Mouse (Mus musculus) gastrocnemius, adult 2 months (tissue): ENCODE measurements around the gene Timm13. TPM values are rescaled to one million over a fixed set of nuclear protein-coding genes. Genes with fewer than 3 reads are reported as not detected.

Source experiments
- DNase-seq: peaks from one replicate; pipeline ENCODE4 v3.0.0; 2022
- H3K27ac ChIP-seq: fragments of 200-600 bp; 2 replicates; pipeline ENCODE4 v1.8.1; 2022; ENCODE audit warnings: mild to moderate bottlenecking
- H3K4me3 ChIP-seq: fragments of 200-600 bp; 2 replicates; pipeline ENCODE4 v1.8.1; 2022; ENCODE audit warnings: mild to moderate bottlenecking, moderate library complexity
- CTCF ChIP-seq: fragments of 200-600 bp; IDR thresholded peaks from 2 replicates; pipeline ENCODE4 v1.8.1; 2022; ENCODE audit warnings: antibody characterized with exemption, mild to moderate bottlenecking, moderate library complexity
- intact Hi-C: fragments of 180-260 bp; cut with DNase I; formaldehyde crosslinking; loops from one replicate; pipeline ENCODE4 v1.15.1; 2025
- total RNA-seq, 2 experiments: library from RNA; stranded (reverse); gene quantifications; 2 replicates each; pipeline ENCODE4 v1.2.3; 2021

Timm13 gene
- total RNA-seq, 2 experiments from 2014 or later: 110 to 139 TPM

DNA sequence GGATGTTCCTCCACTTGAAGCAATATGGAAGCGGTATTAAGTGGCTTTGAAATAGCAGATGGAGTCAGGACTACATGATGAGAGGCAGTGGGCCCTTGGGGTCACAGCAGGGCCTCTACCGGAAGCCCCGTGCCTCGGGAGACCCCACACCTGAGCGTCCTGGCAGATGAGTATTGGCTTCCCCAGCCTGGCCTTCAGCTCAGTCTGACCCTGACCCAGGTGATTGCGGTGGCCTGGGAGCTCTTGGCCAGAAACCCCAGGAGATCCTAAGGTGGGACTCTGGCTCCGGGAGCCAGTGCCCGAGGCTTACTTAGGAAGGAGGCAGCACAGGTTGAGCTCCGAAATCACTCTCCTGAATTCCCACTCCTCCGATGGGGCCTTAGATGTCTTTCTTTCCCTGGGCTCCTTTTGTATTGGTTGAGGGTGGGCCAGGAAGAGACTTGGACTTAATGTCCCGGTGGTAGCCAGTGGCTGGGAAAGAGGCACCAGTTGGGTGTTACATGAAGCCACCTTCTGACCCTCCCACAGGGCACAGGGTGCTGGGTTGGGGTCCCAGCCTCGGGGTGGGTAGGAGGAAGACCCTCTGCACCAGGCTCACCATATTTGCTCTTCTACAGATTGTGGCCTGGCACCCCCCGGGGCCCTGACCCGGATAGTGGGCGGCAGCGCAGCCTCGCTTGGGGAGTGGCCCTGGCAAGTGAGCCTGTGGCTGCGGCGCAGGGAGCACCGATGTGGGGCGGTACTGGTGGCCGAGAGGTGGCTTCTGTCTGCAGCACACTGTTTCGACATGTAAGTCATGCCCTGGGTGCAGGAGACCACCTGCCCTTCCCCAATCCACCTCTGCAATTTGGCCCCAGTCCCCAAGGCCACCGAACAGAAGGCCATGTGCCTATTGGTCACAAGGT lies 3.9 kb downstream of the Timm13 start:
- TF ChIP-seq CTCF: no peak
- Histone ChIP-seq H3K4me3 (no peak overlapping the region), H3K27ac (no peak overlapping the region)
- intact Hi-C loops: no loop called here
- DNase-seq: no peak

DNA sequence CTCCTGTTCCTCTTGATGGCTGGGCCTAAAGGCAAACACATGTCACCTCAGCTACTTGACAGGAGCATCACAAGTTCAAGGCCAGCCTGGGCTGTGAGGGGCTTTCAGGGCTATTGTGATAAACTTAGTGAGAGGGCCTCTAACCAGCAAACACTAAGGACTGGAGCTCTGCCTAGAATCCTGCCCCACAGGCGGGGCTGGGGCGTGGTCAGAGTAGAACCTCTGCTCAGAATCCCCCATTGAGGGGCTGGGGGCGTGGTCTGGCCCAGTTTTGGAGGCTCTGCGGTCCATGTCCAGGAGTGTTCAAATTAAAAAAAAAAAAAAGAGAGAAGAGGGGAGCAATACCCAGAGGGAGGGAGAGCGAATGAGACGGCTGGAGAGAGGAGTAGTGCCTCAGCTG lies 5.1 kb downstream of the Timm13 start:
- no peak overlapping the region for H3K27ac ChIP-seq
- no peak overlapping the region for H3K4me3 ChIP-seq
- intact Hi-C loops: no loop called here
- TF ChIP-seq CTCF: no peak
- no peak for DNase-seq

DNA sequence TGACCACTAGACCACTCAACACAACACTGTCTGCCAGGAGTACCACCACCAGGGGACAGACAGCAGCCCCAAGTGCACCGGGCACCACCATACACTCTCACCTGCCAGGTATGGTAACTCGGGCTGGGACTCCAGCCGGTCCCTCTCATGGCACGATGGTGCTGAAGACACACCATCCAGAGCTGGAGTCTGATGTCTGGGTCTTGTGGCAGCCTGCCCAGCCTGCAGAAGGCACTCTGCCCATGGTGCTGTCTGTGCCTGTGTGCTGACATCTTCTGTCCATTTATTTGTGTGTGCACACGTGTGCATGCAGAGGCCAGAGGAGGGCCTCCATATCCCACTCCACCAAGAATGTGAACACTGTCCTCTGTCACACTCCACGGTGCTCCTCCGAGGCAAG lies 5.7 kb downstream of the Timm13 start:
- intact Hi-C loops: no loop called here
- H3K4me3 ChIP-seq: no peak overlapping the region
- TF ChIP-seq CTCF: no peak
- no peak for DNase-seq
- no peak overlapping the region for H3K27ac ChIP-seq

DNA sequence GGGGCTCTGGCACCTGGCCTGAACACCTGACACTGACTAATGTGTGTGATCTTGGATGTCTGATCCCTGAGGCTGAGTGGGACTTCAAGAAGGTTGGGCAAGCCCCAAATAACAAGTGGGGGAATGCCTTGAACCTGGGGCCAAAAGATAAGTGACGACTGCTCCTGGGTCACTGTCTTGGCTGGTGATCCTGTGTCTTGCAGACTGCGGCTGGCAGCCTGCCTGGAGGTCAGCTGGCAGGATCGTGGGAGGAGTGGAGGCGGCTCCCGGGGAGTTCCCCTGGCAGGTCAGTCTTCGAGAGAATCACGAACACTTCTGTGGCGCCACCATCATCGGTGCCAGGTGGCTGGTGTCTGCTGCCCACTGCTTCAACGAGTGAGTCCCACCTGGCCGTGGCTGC lies 13.6 kb downstream of the Timm13 start:
- DNase-seq: peak; percentile 89
- intact Hi-C loops: no loop called here
- no peak for TF ChIP-seq CTCF
- Histone ChIP-seq H3K27ac (no peak overlapping the region), H3K4me3 (0 out of 2 replicates have a peak overlapping the region, but pooled peaks have one; percentile 4)

DNA sequence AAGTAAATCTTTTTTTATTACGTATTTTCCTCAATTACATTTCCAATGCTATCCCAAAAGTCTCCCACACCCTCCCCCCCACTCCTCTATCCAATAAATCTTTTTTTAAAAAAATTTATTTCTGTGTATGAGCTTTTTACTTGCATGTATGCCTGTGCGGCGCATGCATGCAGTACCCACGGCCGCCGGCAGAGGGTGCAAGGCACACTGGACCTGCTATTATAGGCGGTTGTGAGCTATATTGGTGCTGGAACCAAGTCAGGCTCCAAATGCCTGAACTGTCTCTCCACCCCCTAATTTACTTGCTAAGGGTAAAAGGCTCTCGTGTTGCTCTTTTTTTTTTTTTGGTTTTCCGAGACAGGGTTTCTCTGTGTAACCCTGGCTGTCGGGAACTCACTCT lies 19.5 kb downstream of the Timm13 start:
- H3K27ac ChIP-seq: no peak overlapping the region
- TF ChIP-seq CTCF: peak; percentile 76
- no peak overlapping the region for H3K4me3 ChIP-seq
- intact Hi-C loops: loop anchor here (1.0 kb wide), 1 partner anchor 114 kb away; no protein-coding TSS in a partner anchor
- peak; percentile 85 for DNase-seq

DNA sequence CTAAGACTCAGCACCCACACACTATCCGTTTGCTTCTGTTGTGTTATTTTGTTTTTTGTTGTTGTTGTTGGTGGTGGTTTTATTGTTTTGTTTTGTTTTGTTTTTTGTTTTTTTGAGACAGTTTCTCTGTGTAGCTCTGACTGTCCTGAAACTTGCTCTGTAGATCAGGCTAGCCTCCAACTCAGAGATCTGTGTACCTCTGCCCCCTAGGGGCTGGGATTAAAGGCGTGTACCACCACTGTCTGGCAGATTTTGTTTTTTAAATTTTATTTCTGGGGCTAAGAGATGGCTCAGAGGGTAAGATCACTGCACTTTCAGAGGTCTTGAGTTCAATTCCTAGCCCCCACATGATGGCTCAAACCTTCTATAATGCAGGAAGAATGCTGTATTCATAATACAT lies 19.9 kb downstream of the Timm13 start:
- H3K4me3 ChIP-seq: no peak overlapping the region
- DNase-seq: no peak
- no peak for TF ChIP-seq CTCF
- intact Hi-C loops: loop anchor here (1.0 kb wide), 2 partner anchors 114 to 134 kb away; no protein-coding TSS in a partner anchor
- no peak overlapping the region for H3K27ac ChIP-seq

DNA sequence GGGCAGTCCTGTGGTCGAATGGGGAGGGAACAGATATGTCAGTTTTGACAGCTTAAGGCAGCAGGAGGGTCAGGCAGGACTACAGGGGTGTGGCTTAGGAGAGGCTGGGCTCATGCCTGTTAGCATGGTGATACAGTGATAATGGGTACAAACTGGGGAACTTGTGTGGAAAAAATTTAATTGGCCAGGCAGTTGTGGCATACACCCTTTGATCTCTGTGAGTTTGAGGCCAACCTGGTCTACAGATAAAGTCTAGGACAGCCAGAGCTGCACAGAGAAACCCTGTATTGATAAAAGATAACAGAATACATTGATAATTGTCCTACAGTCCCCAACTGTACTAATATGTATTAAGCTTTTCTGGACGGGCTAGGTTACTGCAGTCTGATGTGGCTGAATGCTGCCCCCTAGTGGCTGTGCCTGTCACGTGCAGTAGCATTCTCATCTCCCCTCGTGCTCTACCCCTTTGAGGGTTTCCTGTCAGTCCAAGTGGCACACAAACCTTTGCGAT lies 20.6 kb downstream of the Timm13 start:
- Histone ChIP-seq H3K27ac (no peak overlapping the region), H3K4me3 (no peak overlapping the region)
- TF ChIP-seq CTCF: peak; percentile 96
- intact Hi-C loops: loop anchor here (1.0 kb wide), 1 partner anchor 133 kb away; no protein-coding TSS in a partner anchor
- peak; percentile 77 for DNase-seq

DNA sequence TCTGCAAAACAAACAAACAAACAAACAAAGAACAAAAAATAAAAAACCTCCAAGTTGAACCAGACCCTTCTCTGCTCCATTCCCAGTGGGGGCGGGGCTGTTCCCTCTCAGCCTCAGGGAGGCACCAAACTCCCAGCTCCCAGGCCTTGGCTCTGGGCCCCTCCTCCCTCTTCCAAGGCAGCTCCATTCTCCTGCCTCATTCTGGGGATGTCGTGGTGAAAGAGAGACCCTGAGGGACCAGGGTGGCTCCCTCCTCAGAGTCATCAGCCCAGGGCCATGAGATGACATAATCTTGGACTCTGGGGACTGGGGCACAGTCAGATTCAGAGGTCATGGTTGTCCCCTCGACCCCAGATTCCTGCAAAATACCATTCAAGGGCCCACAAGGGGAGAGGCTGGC lies 24.2 kb downstream of the Timm13 start:
- no peak for DNase-seq
- no peak for TF ChIP-seq CTCF
- H3K4me3 ChIP-seq: no peak overlapping the region
- intact Hi-C loops: loop anchor here (2.0 kb wide), 1 partner anchor 54 kb away; no protein-coding TSS in a partner anchor
- H3K27ac ChIP-seq: no peak overlapping the region

DNA sequence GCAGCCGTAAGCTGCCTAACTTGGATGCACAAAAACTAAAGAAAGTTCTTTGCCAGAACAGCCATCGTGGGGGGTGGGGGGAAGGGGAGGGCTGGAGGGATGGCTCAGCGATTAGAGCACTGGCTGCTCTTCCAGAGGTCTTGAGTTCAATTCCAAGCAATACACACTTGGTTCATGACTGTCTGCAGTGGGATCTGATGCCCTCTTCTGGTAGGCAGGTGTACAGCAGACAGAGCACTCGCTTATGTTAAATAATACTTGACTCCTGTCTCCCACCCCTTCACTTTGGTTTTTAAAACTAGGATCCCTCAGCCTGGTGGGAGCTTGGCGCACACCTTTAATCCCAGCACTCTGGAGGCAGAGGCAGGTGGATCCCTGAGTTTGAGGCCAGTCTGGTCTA lies 24.7 kb downstream of the Timm13 start:
- DNase-seq: peak; percentile 64
- peak; percentile 95 for TF ChIP-seq CTCF
- intact Hi-C loops: loop anchor here (2.0 kb wide), 1 partner anchor 53 kb away; no protein-coding TSS in a partner anchor
- no peak overlapping the region for H3K27ac ChIP-seq
- H3K4me3 ChIP-seq: no peak overlapping the region

DNA sequence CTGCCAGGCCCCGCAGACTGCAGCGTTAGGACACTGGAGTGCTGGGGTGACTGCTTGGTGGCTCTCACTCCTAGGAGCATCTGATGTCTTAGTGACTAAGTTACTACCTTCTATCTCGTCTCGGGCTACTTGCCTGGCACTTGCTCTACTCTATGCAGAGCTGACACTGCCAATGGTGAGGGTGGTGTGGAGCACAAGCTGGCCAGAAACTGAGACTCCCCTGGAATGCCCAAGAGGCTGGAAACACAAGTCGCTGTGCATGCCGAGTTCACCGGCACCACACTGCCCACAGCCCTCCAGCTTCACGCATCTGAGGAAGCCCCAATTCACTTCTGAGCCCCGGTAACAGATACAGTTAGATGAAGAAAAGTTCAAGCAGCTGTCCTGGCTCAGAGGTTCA lies 26.7 kb downstream of the Timm13 start:
- TF ChIP-seq CTCF: no peak
- peak overlapping the region; percentile 80 for H3K27ac ChIP-seq
- intact Hi-C loops: no loop called here
- no peak overlapping the region for H3K4me3 ChIP-seq
- peak; percentile 76 for DNase-seq

DNA sequence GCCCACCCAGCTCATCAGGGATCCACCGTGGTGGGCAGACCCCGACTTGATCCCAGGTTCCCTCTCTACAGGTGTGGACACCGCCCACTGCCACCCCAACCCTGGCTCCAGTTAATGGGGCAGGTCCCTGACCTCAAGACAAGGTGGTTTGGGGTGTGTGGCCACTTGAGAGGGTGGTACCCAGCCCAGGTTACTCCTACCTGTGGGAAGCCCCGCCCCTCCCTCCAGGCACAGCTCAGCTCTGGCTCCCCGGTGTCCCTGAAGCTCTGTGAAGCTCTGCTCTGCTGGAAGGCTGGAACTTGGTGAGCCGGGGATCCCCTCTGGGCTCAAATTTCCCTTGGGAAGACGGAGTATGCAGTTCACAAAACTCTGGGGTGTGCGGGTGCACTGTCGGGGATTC lies 29.2 kb downstream of the Timm13 start, which contains the start of gene Tmprss9:
Tmprss9 (plus strand) TSS at position 268 of the 400 bp plus-strand sequence.
- no peak for DNase-seq
- H3K27ac ChIP-seq: no peak within 1 kb of the TSS
- intact Hi-C loops: no loop called here
- H3K4me3 ChIP-seq: no peak within 1 kb of the TSS
- no peak for TF ChIP-seq CTCF

DNA sequence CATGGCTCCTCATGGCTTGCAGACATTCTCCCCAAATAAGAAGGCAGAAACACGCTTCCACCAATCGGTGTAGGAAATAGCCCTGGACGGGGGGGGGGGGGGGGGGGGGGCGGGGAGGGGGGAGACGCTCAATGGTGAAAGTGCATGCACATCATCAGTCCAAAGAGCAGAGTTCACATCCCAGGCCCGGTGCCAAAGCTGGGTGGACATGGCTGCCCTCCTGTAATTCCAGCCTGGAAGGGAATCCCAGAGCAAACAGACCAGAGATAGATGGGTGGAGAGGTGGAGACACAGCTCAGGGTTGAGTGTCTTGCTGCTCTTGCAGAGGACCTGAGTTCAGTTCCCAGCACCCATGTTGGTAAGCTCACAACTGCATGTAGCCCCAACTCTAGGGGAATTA lies 29.8 kb downstream of the Timm13 start:
- intact Hi-C loops: no loop called here
- no peak for DNase-seq
- no peak overlapping the region for H3K27ac ChIP-seq
- TF ChIP-seq CTCF: no peak
- H3K4me3 ChIP-seq: no peak overlapping the region

DNA sequence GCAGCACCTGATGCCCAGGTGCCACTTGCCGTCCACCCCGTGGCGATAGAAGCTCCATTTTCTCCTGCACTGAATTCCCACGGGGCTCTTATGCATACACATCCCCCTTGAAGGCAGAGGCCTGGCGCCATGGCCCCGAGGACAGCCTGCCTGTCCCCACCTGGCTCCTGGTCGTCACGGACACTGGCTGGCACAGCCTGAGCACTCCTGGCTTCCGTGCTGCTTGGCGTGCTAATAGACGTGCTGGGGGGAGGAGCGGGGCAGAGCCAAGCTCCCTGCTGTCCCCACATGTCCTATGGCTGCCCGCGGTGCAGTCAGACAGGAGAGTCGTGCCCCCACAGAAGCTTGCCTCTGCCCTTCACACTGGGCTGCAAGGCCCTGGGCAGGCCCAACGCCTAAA lies 36.3 kb downstream of the Timm13 start:
- peak; percentile 89 for DNase-seq

More for the DNA sequence above, 36.3 kb downstream of the Timm13 start:
- no peak for TF ChIP-seq CTCF
- intact Hi-C loops: no loop called here
- Histone ChIP-seq H3K4me3 (no peak overlapping the region), H3K27ac (peak overlapping the region; percentile 82)
